Mouse (Mus musculus): ENCODE results near the gene Fermt2. TPM values are rescaled to one million over a fixed set of nuclear protein-coding genes. Genes with fewer than 3 reads are reported as not detected.

The Fermt2 gene
- 100 to 1,000 TPM; 229 to 231 TPM for total RNA-seq (2021)
- long read RNA-seq, experiment 1, transcript Fermt2-201 (15 exons, 3,293 nt) = major isoform, 6 of 59 reads
- long read RNA-seq, experiment 1, partial matches to known transcripts = 14 of 59 reads
- long read RNA-seq, experiment 1, other reads (novel, unspliced or antisense) = 39 of 59 reads
- long read RNA-seq, experiment 2, transcript Fermt2-201 (15 exons, 3,293 nt) = major isoform, 6 of 64 reads
- long read RNA-seq, experiment 2, partial matches to known transcripts = 9 of 64 reads
- long read RNA-seq, experiment 2, other reads (novel, unspliced or antisense) = 49 of 64 reads

DNA sequence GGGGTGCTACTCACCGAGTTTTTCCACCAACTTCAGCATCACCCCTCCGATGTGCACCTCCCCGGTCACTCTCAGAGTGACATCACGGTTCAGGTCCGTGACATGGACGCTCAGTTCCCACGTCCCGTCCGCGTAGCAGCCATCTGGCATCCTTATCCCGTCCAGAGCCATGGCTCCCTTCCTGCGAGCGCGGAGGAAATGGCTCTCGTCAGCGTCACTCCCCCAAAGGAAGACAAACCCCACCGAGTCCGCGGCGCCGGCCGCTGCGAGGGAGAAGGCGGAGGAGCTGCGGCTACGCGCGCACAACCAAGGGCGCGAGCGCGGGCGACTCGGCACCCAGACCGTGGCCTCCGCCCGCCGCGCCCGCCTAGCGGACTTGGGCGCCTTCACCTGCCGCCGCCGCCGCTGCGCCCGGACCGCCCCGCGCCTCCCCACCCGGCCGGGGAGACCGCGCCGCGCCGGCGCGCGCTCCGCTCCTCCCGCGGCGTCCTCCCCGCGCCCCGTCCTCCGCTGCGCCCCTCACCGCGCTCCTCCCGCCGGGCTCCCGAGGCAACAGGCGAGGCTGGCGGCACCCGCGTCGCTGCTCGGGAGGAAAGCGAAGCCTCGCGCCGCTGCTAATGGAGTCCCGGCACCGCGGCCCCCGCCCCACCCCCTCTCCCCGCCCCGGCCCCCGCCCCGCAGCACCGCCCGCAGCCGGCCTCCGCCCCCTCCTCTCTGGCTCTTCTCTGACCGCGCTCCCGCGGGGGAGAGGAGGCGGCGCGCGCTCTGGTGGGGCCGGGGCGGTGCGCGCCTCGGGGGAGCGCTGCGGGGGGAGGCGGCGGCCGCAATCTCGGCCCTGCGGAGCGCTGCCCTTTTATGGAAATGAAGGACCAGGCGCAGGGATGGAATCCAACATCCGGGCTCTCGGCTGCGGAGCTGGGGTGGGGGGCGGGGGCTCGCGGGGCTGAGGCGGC, at the start of gene Fermt2:
Fermt2 (minus strand) TSS at position 708 of the 953 bp plus-strand sequence.
- peak; percentile 81 to 87 for DNase-seq
- intact Hi-C loops (cut with DNase I) = loop anchor here (5.0 kb wide), 2 partner anchors 37 to 52 kb away; no protein-coding TSS in a partner anchor

DNA sequence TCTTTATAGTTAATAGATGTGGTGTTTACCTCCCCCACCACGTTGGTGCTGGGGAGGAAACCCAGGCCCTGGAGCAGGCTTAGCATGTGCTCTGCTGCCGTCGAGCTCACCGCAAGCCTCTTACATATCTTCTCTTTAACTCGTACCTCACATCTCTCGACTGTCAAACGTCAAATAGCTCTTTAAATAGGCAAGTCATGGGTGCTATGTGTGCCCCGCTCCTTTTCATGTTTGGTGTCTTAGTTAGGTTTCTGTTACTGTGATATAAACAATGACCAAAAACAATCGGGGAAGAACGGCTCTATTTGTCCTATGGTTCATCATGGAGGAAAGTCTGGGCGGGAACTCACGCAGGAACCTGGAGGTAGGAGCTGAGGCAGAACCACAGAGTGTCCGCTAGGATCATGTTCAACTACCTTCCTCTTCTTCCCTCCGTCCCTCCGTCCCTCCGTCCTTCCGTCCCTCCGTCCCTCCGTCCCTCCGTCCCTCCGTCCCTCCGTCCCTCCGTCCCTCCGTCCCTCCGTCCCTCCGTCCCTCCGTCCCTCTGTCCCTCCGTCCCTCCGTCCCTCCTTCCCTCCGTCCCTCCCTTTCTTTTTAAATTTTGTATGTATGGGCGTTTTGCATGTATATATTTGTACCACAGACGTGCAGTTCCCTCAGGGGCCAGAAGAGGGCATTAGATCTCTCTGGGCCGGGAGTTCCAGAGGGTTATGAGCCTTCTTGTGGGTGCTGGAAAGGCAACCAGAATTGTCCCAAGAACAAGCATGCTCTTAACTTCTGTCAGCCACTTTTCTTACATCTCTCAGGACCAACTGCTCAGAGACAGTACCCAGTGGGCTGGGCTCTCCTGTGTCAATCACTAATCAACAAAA, 36.4 kb upstream of the Fermt2 start:
- intact Hi-C loops (cut with DNase I) = loop anchor here (5.0 to 10.0 kb wide), 3 partner anchors 36 to 206 kb away; no protein-coding TSS in a partner anchor
- DNase-seq = peak; percentile 40 to 55

DNA sequence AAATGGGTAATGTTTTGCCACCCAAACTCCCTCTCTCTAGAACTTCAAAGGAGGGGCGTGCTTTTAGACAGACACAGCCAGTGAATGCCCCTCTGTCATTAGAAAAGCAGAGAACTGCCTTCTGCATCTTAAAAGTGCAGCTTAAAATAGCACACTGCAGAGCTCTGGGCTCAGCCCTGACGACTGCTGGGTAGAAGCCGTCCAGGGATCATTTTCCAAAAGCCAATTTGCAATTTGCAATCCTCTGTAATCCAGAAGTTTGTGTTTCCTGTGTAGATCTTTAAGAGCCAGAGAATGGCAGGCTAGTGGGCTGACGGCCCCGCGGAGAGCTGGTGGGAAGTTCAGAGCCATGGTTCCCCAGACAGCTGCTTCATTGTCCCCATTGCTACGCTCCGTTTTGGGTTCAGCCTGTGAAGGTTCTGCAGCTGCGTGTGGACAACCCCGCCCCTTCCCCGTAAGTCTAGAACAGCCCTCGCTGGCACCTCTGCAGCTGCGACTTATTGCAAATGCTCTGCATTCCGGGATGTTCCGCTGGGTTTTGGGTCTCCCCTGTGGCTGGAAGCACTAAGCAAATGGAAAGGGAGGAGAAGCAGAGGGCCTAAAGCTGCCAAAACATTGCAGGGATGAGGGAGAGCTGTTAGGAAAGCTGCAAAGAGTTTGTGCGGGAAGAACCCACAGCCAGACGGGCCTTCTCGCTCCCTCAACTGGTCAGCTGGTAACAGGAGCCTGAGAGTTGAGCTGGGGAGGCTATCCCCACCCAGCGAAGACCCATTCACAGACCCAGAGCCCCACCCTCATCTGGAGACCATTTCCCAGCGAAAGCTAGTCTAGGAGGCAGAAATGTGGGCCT, 35.5 kb upstream of the Fermt2 start:
- intact Hi-C loops (cut with DNase I) = loop anchor here (5.0 to 10.0 kb wide), 3 partner anchors 37 to 207 kb away; no protein-coding TSS in a partner anchor
- peak; percentile 56 to 58 for DNase-seq

DNA sequence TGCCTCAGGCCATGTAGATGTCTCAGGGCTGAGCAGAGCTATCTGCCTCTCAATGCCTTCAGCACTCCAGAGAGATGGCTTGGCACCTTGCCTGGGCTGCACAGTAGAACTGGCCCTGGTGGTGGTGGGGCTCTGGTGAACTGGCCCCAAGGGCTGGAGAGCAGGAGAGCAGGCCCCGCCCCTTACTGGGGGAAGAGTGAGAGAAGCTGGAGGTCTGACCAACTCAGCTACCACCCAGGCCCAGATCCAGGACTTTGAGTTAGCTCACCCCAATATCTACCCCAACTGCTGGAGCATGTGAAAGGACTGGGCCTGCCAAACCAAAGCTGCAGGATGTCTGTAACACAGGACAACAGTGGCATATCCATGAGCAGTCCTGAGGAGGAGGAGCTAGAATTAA, 33.7 kb upstream of the Fermt2 start:
- intact Hi-C loops (cut with DNase I) = loop anchor here (10.0 kb wide), 1 partner anchor 131 kb away; no protein-coding TSS in a partner anchor
- peak; percentile 39 to 50 for DNase-seq

DNA sequence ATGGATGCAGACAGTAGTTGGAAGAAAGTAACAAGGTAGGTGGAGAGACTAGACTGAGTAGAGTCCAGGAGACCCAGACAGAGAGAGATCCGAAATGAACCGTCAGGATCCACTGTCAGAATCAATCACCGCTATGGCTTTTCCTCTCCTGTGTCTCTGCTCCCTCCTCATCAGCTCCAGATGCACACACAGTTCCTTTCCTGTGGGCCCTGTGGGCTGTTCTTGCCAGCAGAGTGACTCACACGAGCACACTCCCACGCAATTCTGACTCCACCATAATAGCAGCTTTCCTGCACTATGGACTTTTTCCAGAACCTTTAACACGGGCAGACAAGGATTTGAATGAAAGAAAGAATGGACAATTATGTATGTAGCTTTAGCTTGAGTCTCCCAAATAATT, 31.8 kb upstream of the Fermt2 start:
- intact Hi-C loops (cut with DNase I) = loop anchor here (10.0 kb wide), 1 partner anchor 133 kb away; no protein-coding TSS in a partner anchor
- DNase-seq = no peak

DNA sequence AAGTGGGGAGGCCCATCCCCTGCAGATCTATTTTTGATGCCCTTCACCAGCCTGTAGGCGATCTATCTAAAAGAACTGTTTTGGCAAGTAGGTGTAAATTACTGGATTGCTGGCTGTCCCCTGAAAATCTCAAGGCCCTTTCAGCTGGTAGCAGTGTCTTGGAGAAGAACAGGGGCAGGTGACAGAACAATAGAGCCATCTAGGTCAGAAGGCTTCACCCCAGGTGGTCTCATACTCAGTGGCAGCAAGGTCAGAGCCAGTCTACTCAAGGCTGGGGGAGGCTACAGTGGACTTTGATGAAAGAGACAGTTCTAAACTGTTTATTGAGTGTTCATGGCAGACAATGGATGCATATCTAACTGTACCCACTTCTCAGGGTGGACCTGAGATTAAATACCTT, 29.1 kb upstream of the Fermt2 start:
- intact Hi-C loops (cut with DNase I) = no loop called here
- no peak for DNase-seq

DNA sequence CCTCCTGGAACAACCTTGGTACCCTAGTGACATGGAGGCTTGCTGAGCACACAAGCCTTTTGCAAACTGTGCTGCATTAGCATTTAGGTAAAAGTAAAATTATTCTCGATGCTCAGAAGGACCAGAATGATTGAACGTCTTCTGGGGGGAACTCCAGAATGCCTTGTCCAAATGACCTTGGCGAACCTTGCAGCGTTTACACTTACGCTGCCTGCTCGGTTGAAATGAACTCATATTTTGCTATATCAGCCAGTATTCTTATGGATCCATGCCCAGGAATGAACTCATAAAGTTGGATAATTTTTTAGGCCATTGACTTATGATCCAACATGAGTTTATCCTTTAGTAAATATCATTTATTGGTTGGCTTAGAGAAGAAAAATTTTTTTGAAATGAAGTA, 24.4 kb upstream of the Fermt2 start:
- DNase-seq = no peak
- intact Hi-C loops (cut with DNase I) = no loop called here

DNA sequence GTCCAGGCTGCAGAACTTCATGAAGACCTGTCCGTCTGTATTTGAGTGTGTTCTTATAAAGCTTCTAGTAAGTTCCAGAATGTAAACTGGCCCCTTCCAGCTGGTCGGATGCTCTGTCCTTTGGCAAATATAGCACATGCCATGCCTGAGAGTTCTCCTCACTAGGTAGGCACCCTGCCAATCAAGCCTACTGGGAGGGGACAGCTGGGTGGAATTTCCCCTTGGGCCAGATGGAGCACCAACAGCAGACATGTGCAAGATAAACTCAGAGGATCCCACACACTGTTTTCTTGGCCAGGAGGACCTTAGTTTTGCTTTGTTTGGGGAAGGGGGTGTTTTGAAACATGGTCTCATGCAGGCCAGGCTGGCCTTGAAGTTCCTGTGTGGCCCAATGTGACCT, 23.9 kb upstream of the Fermt2 start:
- intact Hi-C loops (cut with DNase I) = no loop called here
- DNase-seq = peak; percentile 39 to 46

DNA sequence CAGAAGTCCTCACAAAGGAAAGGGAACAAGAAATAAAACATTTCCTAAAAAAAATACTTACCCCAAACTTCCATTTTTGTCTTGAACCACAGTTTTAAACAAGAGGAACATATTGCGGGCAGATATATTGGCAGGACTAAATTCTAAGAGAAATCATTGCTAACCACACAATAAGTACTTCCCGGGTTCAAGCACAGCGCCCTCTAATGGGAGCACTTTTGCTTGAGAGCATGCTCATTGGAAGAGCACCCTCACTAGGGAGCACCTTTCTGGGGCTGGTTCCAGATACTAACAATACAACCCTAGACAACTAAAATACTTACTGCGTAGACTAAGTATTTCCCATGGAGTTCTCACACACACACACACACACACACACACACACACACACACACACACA, 22.5 kb upstream of the Fermt2 start:
- DNase-seq = no peak
- intact Hi-C loops (cut with DNase I) = no loop called here

DNA sequence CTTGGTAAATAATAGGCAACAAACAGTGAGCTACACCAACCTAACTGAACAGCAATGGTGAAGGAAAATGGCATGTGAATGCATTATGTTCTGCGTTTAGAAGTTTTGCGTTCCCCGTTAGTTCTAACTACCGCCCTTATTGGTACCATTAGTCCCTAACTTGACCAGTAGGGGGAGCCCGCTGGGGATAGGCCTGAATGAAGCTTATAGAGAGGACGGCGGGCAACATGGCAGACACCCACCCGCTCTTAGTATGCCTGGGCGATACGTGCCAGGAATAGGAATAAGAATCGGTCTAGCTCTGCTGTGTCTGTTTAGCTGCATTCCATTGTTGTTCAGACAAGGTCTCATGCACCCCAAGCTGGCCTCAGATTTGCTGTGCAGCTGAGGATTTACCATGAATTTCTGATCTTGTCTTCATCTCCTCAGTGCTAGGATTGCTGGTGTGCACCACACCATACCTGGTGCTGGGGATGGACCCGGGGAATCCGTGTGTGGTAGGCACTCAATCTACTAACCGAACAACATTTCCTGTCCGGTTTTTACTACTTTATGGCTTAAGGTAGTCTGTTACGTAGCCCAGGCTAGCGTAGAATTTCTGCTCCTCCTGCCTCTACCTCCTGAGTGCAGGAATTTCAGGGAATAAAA, 21.3 kb upstream of the Fermt2 start:
- intact Hi-C loops (cut with DNase I) = no loop called here
- no peak for DNase-seq

DNA sequence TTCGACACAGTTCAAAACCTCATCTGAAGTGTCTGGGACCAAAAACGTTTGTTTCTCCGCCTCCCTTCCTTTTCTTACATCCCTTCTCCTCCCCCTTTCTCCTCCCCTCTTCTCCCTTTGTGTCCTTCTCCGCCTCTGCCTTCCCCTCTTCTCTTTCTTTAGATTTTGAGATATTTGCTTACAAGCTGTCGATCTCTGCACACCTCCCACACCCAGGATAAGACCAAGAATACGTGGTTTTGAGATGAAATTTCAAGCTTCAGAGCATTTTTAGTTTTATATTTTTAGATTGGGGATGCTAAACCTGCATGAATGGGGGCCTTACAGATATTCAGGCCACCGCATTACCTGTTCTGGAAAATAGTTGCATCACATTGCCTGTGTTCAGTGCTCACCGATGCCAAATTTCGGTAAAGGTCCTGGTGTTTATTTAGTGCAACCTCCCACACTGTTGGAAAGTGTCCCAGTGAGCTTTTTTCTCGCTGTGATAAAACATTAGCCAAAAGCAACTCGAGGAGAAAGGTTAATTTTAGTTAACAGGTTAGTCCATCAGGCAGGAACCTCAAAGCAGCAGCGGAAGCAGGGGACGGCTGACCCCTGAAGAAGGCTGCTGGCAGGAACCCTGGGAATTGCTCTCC, 20.2 kb upstream of the Fermt2 start:
- DNase-seq = no peak
- intact Hi-C loops (cut with DNase I) = no loop called here

DNA sequence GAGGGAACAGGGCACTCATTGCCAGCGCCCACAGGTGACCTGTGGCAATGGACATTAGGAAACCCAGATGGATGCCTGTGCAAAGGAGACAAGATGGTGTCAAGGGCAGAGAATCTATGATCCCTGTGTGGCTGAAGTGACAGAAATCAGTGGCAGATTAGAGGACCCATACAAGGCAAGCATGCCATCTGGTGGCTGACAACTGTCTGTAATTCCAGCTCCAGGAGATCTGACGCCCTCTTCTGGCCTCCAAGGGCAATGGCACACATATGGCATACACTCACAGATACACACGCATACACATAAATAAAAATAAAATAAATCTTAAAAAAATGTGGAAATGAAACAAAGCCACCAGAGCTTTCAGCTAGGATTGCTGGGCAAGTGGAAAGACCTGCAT, 18.2 kb upstream of the Fermt2 start:
- intact Hi-C loops (cut with DNase I) = no loop called here
- DNase-seq = no peak

DNA sequence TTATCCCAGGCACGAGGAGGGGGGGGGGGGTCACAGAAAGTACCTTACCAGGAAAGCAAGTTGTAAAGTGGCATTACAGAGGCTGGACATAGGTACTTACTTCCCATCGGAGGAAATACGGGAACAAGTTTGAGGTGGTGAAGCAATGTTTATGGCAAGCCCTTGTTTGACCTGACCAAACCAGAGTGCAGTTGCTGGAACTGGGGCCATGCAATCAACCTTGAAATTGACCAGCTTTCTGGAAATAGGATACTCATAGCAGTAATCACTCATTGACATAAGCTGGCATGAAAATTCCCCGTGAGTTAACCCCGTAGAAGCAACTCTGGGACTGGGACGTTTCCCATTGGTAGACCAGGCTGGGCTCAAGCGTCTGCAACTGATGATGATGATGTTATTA, 15.0 kb upstream of the Fermt2 start:
- intact Hi-C loops (cut with DNase I) = loop anchor here (5.0 kb wide), 1 partner anchor 78 kb away; no protein-coding TSS in a partner anchor
- DNase-seq = no peak

DNA sequence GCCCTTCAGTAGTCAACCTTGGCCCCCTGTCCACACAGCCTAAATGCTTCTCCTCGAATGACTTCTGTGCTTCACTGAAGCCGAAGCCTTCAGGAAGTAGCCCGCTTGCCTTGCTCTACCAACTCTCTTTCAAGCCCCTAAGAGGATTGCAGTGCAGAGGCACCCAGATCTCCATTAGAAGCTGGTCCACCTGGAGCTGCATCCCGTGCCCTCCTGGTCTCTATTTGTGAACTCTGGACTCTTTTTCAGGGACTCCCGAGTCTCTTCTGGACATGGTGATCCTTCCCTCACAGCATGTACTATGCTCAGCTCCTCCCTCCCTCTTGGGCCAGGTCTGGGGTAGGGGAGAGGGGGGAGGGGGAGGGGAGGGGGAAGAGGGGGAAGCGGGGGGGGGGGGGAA, 14.1 kb upstream of the Fermt2 start:
- intact Hi-C loops (cut with DNase I) = loop anchor here (5.0 kb wide), 1 partner anchor 77 kb away; no protein-coding TSS in a partner anchor
- no peak for DNase-seq

DNA sequence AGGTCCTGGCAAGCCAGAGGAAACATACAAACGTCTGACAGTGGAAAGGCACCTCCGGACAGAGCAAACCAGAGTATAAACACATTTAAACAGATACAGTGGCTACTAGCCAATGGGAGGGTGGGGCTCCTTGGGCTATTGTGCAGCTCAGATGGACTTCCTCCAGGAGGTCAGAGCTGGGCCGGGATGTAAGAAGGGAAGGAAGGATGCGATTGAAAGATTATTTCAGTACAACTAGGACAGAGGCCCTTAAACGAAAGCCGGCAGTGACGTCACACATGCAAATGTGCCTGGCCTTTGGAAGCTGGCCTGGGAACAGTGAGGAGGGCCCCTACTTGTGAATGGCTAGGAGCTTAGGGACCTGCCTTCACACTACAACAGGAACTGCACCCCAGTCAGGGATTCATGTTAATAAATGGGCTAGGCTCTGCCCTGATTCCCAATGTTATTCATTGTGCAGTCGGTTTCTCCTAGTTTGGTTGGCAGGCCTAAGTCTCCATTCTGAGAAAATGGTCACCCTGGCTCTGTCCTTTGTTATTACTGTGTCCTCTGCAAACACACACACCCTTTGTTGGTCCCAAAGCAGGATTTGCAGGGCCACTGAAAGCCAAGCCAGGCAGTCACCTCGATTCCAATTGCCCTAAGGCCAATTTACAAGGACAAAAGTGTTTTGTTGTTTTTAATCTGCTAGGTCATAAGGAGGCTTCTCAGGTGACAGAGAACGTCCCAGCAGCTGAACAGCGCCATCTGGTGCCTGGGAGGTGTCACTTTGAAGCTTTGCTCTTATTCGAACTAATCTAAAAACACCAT, 9.9 kb upstream of the Fermt2 start:
- intact Hi-C loops (cut with DNase I) = loop anchor here (5.0 kb wide), 1 partner anchor 73 kb away; no protein-coding TSS in a partner anchor
- DNase-seq = peak; percentile 72 to 74

DNA sequence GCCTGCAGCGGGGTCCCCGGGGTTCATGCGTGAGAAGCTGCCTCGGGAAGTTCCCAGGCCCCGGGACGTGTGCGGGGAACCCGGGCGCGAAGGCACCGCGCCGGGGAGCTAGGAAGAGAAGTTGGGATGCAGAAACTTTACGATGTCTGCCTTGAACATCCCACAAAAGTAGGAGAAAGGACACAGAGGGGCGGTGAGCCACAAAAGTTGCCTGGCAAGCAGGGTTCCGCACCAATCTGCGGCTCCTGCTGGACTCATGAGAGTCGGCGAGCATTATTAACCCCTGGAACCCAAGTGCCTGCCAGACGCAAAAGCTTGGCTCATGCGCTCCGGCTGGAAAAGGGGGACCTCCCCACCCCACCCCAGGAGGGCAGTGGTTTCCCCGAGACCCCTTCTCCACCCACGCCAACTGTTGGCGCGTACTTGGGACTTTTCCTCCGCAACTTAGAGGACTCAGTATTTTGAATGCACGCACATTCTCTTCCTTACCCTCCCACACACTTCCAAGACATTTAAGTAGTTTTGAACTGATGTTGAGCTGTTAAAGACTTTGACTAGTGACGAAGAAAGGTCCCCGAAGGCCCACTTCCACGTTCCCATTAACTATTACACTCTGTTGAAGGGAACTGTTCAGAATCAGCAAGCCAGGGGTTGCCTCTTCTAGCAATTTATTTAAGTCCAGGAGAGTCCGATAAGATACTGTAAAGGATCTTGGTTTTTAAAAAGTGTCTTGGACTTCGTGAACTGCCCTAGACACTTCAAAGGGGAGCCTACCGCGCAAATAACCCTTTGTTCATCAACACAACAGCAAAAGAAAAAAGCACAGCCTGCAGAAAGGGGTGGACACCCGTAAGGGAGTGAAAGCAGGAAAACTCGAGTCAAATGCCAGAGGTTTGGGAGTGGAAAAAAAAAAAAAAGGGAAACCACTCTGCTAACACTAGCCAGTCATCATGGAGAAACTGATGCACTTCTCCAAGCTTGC, 737 bp upstream of the Fermt2 start:
- peak in 1 of 2 experiments; percentile 15 for DNase-seq
- intact Hi-C loops (cut with DNase I) = no loop called here

Measured in gastrocnemius, postnatal 36 days (tissue).